In the genomic region with DNA sequence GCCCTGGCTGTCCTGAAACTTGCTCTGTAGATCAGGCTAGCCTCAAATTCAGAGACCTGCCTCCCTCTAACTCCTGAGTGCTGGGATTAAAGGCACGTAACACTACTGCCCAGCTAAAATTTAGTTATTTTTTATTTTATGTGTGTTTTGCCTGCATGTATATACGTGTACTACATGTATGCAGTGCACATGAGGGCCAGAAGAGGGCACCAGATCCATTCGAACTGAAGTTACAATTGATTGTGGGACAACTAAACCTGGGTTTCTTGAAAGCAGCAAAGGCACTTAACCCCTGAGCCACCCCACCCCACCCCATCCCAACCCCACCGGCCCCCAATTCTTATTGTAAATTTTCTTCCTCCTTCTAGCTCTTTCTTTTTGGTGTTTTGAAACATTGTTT, we compare ENCODE assay signal across 8 mouse cellular contexts. TPM values are rescaled to one million over a fixed set of nuclear protein-coding genes. Genes with fewer than 3 reads are reported as not detected.
A peak's percentile ranks its signal among the peaks of the same experiment; 100 is the strongest.
DNase-seq lines count a peak whose midpoint lies in the region; TF ChIP-seq lines count a peak whose summit lies in the region.
"Had no signal": no experiment of that assay in that cellular context is flagged by ENCODE, and none has a peak within 500 bp of the region (broad histone marks: within the 10 kb centered on the region; RNA-seq: fewer than 3 reads in every experiment).

No protein-coding gene starts in this region.

- peaks cover 23% of the 10 kb centered on the region for H3K4me1 ChIP-seq in liver, adult 2 months (ENCODE audit: control insufficient read depth, insufficient read depth, low read length)

- H3K79me2 ChIP-seq in liver, adult 2 months (ENCODE audit: control insufficient read depth, insufficient read depth, low read length), result no peaks in the 10 kb centered on the region

- H3K9ac ChIP-seq in liver, adult 2 months (ENCODE audit: low read depth, low read length), result no peak overlapping the region

- no peak for TF ChIP-seq CTCF in liver, adult 2 months (IDR thresholded peaks at IDR 0.05; ENCODE audit: low read depth, low read length)

- DNase-seq in layer of hippocampus, postnatal 10 days (ENCODE audit: low spot score in 2 of 2), result peak; percentile 73 to 74
- DNase-seq in layer of hippocampus, postnatal 36 days, result no peak
- DNase-seq in ES-CJ7 (ENCODE audit: low read depth, low spot score), result peak; percentile 77
- peak; percentile 47 for DNase-seq in brain, adult 2 months (ENCODE audit: low read depth, low spot score)
- peak; percentile 69 for DNase-seq in gastrocnemius, postnatal 10 days
- peak; percentile 59 for DNase-seq in liver, adult 2 months (ENCODE audit: extremely low read depth, low read depth, low spot score)
- DNase-seq in right cerebral cortex, postnatal 14 days, result peak; percentile 69

- 50% methylated on average over 4 of the region's 4 CpGs for WGBS in liver, adult 2 months

- H3K4me3 ChIP-seq in liver, adult 2 months (ENCODE audit: insufficient read depth, low read depth, low read length), result no peak overlapping the region

- H3K27ac ChIP-seq in liver, adult 2 months (replicated peaks; ENCODE audit: insufficient read depth, low read depth, low read length), result no peak overlapping the region
- H3K27ac ChIP-seq: macrophage had no signal

- H3K27me3 ChIP-seq in liver, adult 2 months (ENCODE audit: control insufficient read depth, insufficient read depth, low read length), result no peaks in the 10 kb centered on the region

- H3K36me3 ChIP-seq in liver, adult 2 months (ENCODE audit: control insufficient read depth, insufficient read depth, low read length), result no peaks in the 10 kb centered on the region

- TF ChIP-seq POLR2A in liver, adult 2 months (IDR thresholded peaks at IDR 0.05; ENCODE audit: extremely low read depth, insufficient read depth, low read length), result no peak

RNA-seq across cellular contexts. Expression of gene Elk4, which starts 12.3 kb away (rescaled TPM):
- 10 to 100 TPM; 60.1 to 61.6 TPM for total RNA-seq in layer of hippocampus, postnatal 10 days (2021)
- 10 to 100 TPM; 50.5 to 61.7 TPM for total RNA-seq in layer of hippocampus, postnatal 36 days (2021)
- total RNA-seq in gastrocnemius, postnatal 10 days (2021), result 10 to 100 TPM; 76.7 to 86.1 TPM
- 39.4 and 42.1 TPM in 2 replicates for total RNA-seq in liver, adult 2 months (2014; rRNA removed)
- 17.2 and 23.3 TPM in 2 replicates for polyA plus RNA-seq in liver, adult 2 months (2012; rRNA removed)

RNA-seq across cellular contexts. Expression of gene Slc45a3, which starts 32.3 kb away (rescaled TPM):
- total RNA-seq in layer of hippocampus, postnatal 10 days (2021), result under 1 TPM; 0.13 to 0.48 TPM
- total RNA-seq in layer of hippocampus, postnatal 36 days (2021), result 1 to 10 TPM in 1 of 2 experiments, under 1 TPM in 1; 0.77 to 1.4 TPM
- 1 to 10 TPM in 1 of 2 experiments, under 1 TPM in 1; 0.87 to 1.7 TPM for total RNA-seq in gastrocnemius, postnatal 10 days (2021)
- total RNA-seq in liver, adult 2 months (2014; rRNA removed), result 10.0 and 10.3 TPM in 2 replicates
- polyA plus RNA-seq in liver, adult 2 months (2012; rRNA removed), result 28.0 and 39.8 TPM in 2 replicates

Comparison
In these comparisons a context has a peak if more than half of its experiments do, and no peak if none do; other contexts are left out.
1. DNase-seq: peak in layer of hippocampus, postnatal 10 days (2 of 2), ES-CJ7 (single experiment), brain, adult 2 months (single experiment), gastrocnemius, postnatal 10 days (single experiment), liver, adult 2 months (single experiment) and right cerebral cortex, postnatal 14 days (single experiment); none in layer of hippocampus, postnatal 36 days (0 of 2).